9 mouse cellular contexts compared by ENCODE assay signal in genomic region chr2:18041199-18041885, GRCm38 (mm10). TPM values are rescaled to one million over a fixed set of nuclear protein-coding genes. Genes with fewer than 3 reads are reported as not detected.
DNase-seq lines count a peak whose midpoint lies in the region; ATAC-seq lines count a peak whose summit lies in the region.
"Had no signal": no experiment of that assay in that cellular context is flagged by ENCODE, and none has a peak within 500 bp of the region (broad histone marks: within the 10 kb centered on the region; RNA-seq: fewer than 3 reads in every experiment).

No protein-coding gene starts in this region.

- peaks cover 62% of the 10 kb centered on the region for H3K4me1 ChIP-seq in forebrain, embryonic 14.5 days (ENCODE audit: control insufficient read depth, insufficient read depth, low read length)
- H3K4me1 ChIP-seq in neural tube, embryonic 13.5 days (replicated peaks): peaks cover 70% of the 10 kb centered on the region

- H3K27ac ChIP-seq in forebrain, embryonic 14.5 days (ENCODE audit: low read depth, low read length): peak overlapping the region; percentile 94
- H3K27ac ChIP-seq in neural tube, embryonic 13.5 days (replicated peaks): peak overlapping the region; percentile 93

- peak overlapping the region; percentile 94 for H3K4me2 ChIP-seq in forebrain, embryonic 14.5 days (ENCODE audit: low read length)
- H3K4me2 ChIP-seq in neural tube, embryonic 13.5 days: peak overlapping the region; percentile 81

- H3K9ac ChIP-seq in forebrain, embryonic 14.5 days (ENCODE audit: low read length): peak overlapping the region; percentile 76
- H3K9ac ChIP-seq in neural tube, embryonic 13.5 days: peak overlapping the region; percentile 81

- peak; percentile 87 for ATAC-seq in forebrain, embryonic 14.5 days
- peak; percentile 52 for ATAC-seq in neural tube, embryonic 13.5 days (ENCODE audit: low read depth)

- H3K36me3 ChIP-seq in forebrain, embryonic 14.5 days (ENCODE audit: control insufficient read depth, insufficient read depth, low read length): no peaks in the 10 kb centered on the region; the same call in 1 of the 2 replicates
- H3K36me3 ChIP-seq in neural tube, embryonic 13.5 days: no peaks in the 10 kb centered on the region

- peak overlapping the region; percentile 98 for H3K4me3 ChIP-seq in forebrain, embryonic 14.5 days (ENCODE audit: low read depth, low read length)
- peak overlapping the region; percentile 32 for H3K4me3 ChIP-seq in neural tube, embryonic 13.5 days
- H3K4me3 ChIP-seq: megakaryocyte, embryonic 14.5 days had no signal

- H3K9me3 ChIP-seq in forebrain, embryonic 14.5 days (replicated peaks; ENCODE audit: control insufficient read depth, low read length): no peaks in the 10 kb centered on the region
- H3K9me3 ChIP-seq in neural tube, embryonic 13.5 days: no peaks in the 10 kb centered on the region
- H3K9me3 ChIP-seq: megakaryocyte, embryonic 14.5 days had no signal

- peak; percentile 51 for DNase-seq in lung, postnatal 10 days
- DNase-seq in lung, postnatal 25 days (ENCODE audit: low spot score): no peak
- peak; percentile 91 for DNase-seq in forebrain, embryonic 14.5 days (ENCODE audit: low spot score)
- peak; percentile 57 to 85 for DNase-seq in kidney, postnatal 25 days
- DNase-seq in spleen, postnatal 36 days (ENCODE audit: low spot score in 2 of 2): no peak
- no peak for DNase-seq in frontal cortex, postnatal 36 days (ENCODE audit: low spot score in 2 of 2)
- DNase-seq in layer of hippocampus, adult 9-10 months (ENCODE audit: low spot score): no peak

- WGBS in forebrain, embryonic 14.5 days: under 1% methylated on average over 14 of the region's 14 CpGs
- WGBS in neural tube, embryonic 13.5 days: 3% methylated on average over 14 of the region's 14 CpGs

- H3K27me3 ChIP-seq in forebrain, embryonic 14.5 days (replicated peaks; ENCODE audit: control insufficient read depth, insufficient read depth, low read length): no peaks in the 10 kb centered on the region
- H3K27me3 ChIP-seq in neural tube, embryonic 13.5 days: no peaks in the 10 kb centered on the region

RNA-seq across cellular contexts. Expression of gene A930004D18Rik, which starts 3.8 kb away (rescaled TPM):
- 9.9 and 11.7 TPM in 2 replicates for polyA plus RNA-seq in forebrain, embryonic 14.5 days (2014; fragmentation: Nextera tagmentation; extraction: Ambion mirVana)
- 8.8 and 12.3 TPM in 2 replicates for polyA plus RNA-seq in neural tube, embryonic 13.5 days (2015; fragmentation: Nextera tagmentation; extraction: Ambion mirVana)

RNA-seq across cellular contexts. Expression of gene Skida1, which starts 7.5 kb away (rescaled TPM):
- 10.8 and 13.2 TPM in 2 replicates for polyA plus RNA-seq in forebrain, embryonic 14.5 days (2014; fragmentation: Nextera tagmentation; extraction: Ambion mirVana)
- 8.2 and 9.2 TPM in 2 replicates for polyA plus RNA-seq in neural tube, embryonic 13.5 days (2015; fragmentation: Nextera tagmentation; extraction: Ambion mirVana)

RNA-seq across cellular contexts. Expression of gene Mllt10, which starts 13.7 kb away (rescaled TPM):
- polyA plus RNA-seq in forebrain, embryonic 14.5 days (2014; fragmentation: Nextera tagmentation; extraction: Ambion mirVana): 38.7 and 43.5 TPM in 2 replicates
- 62.3 and 63.1 TPM in 2 replicates for polyA plus RNA-seq in neural tube, embryonic 13.5 days (2015; fragmentation: Nextera tagmentation; extraction: Ambion mirVana)

RNA-seq across cellular contexts. Expression of gene H2al2a, which starts 44.6 kb away (rescaled TPM):
- not detected in 2 replicates for polyA plus RNA-seq in forebrain, embryonic 14.5 days (2014; fragmentation: Nextera tagmentation; extraction: Ambion mirVana)
- not detected in 2 replicates for polyA plus RNA-seq in neural tube, embryonic 13.5 days (2015; fragmentation: Nextera tagmentation; extraction: Ambion mirVana)

Comparison
In these comparisons a context has a peak if more than half of its experiments do, and no peak if none do; other contexts are left out.
1. DNase-seq: peak in lung, postnatal 10 days (single experiment), forebrain, embryonic 14.5 days (single experiment) and kidney, postnatal 25 days (2 of 2); none in lung, postnatal 25 days (single experiment), spleen, postnatal 36 days (0 of 2), frontal cortex, postnatal 36 days (0 of 2) and layer of hippocampus, adult 9-10 months (single experiment).